Mouse (Mus musculus): ENCODE measurements around the gene C1qtnf6.

- no peak for TF ChIP-seq CTCF (IDR thresholded peaks at IDR 0.05)
- TF ChIP-seq EP300 (IDR thresholded peaks at IDR 0.05): no peak
These were observed 18.2 kb downstream of the C1qtnf6 start for GRCm38 (mm10) chr15:78513019-78513418.

Measured in lung, postnatal 0 days (tissue).